Mouse (Mus musculus) urinary bladder, postnatal 4 days (tissue): Measurements from ENCODE around the gene Ppp1r12b.

Source experiments
- DNase-seq, 2 experiments: peaks; one replicate each; pipeline ENCODE4 v3.0.0; 2021 to 2022; ENCODE audit warnings: low spot score in 2 of 2

Gene Ppp1r12b

GRCm38 (mm10) chr1:134763250-134763649 is 192.5 kb downstream of the Ppp1r12b start:
- no peak for DNase-seq

GRCm38 (mm10) chr1:134761534-134761933 is 194.2 kb downstream of the Ppp1r12b start:
- no peak for DNase-seq

- DNase-seq = no peak
Measured at GRCm38 (mm10) chr1:134760642-134761041, 195.1 kb downstream of the Ppp1r12b start.

GRCm38 (mm10) chr1:134759133-134759532 is 196.6 kb downstream of the Ppp1r12b start:
- DNase-seq = no peak

GRCm38 (mm10) chr1:134757230-134757629 is 198.5 kb downstream of the Ppp1r12b start:
- DNase-seq = no peak

- DNase-seq = no peak
Measured at GRCm38 (mm10) chr1:134756190-134756873, 199.4 kb downstream of the Ppp1r12b start.

GRCm38 (mm10) chr1:134755548-134756189 is 200.1 kb downstream of the Ppp1r12b start:
- DNase-seq = no peak

- no peak for DNase-seq
Measured at GRCm38 (mm10) chr1:134754818-134755217, 200.9 kb downstream of the Ppp1r12b start.

GRCm38 (mm10) chr1:134753751-134754630 is 201.8 kb downstream of the Ppp1r12b start:
- peak in 1 of 2 experiments; percentile 52 for DNase-seq

- no peak for DNase-seq
Measured at GRCm38 (mm10) chr1:134752447-134752846, 203.3 kb downstream of the Ppp1r12b start.

- DNase-seq = peak; percentile 58 to 72
Measured at GRCm38 (mm10) chr1:134749889-134750288, 205.9 kb downstream of the Ppp1r12b start.

- no peak for DNase-seq
Measured at GRCm38 (mm10) chr1:134747236-134748174, 208.2 kb downstream of the Ppp1r12b start.

GRCm38 (mm10) chr1:134745648-134746047 is 210.1 kb downstream of the Ppp1r12b start:
- no peak for DNase-seq

- no peak for DNase-seq
Measured at GRCm38 (mm10) chr1:134741946-134742661, 213.6 kb downstream of the Ppp1r12b start.

- no peak for DNase-seq
Measured at GRCm38 (mm10) chr1:134741433-134741832, 214.3 kb downstream of the Ppp1r12b start.

- DNase-seq = no peak
Measured at GRCm38 (mm10) chr1:134737463-134737862, 218.3 kb downstream of the Ppp1r12b start.

GRCm38 (mm10) chr1:134733659-134734058 is 222.1 kb downstream of the Ppp1r12b start:
- DNase-seq = no peak

GRCm38 (mm10) chr1:134727256-134727655 is 228.5 kb downstream of the Ppp1r12b start:
- no peak for DNase-seq

GRCm38 (mm10) chr1:134726480-134726879 is 229.3 kb downstream of the Ppp1r12b start:
- no peak for DNase-seq

GRCm38 (mm10) chr1:134725276-134725675 is 230.5 kb downstream of the Ppp1r12b start:
- DNase-seq = no peak

- no peak for DNase-seq
Measured at GRCm38 (mm10) chr1:134722891-134723290, 232.9 kb downstream of the Ppp1r12b start.
